ENCODE assay signal across 9 mouse cellular contexts in the genomic region with DNA sequence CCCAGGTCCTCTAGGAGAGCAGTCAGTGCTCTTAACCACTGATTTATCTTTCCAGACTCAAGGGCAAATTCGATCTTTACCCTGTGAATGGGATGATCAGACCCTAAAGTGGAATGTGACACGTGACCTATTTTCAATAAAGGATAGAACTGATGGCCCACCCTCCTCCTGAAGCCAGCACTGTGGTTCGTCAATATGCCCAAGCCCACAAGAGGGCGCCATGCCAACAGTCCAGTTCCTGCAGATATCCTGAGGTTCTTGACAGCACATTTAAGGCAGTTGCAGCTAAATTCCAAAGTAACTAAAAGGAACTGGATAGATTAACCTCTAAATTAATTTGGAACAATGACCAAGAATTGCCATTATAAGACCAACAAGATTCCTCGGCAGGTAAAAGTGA. TPM values are rescaled to one million over a fixed set of nuclear protein-coding genes. Genes with fewer than 3 reads are reported as not detected.
A peak's percentile ranks its signal among the peaks of the same experiment; 100 is the strongest.
DNase-seq lines count a peak whose midpoint lies in the region; ATAC-seq lines count a peak whose summit lies in the region.
"Had no signal": no experiment of that assay in that cellular context is flagged by ENCODE, and none has a peak within 500 bp of the region (broad histone marks: within the 10 kb centered on the region; RNA-seq: fewer than 3 reads in every experiment).

No protein-coding gene starts in this region.

- H3K4me2 ChIP-seq in forebrain, embryonic 14.5 days (ENCODE audit: low read length): no peak overlapping the region
- H3K4me2 ChIP-seq in forebrain, embryonic 15.5 days (replicated peaks): no peak overlapping the region
- H3K4me2 ChIP-seq in midbrain, embryonic 11.5 days: no peak overlapping the region
- no peak overlapping the region for H3K4me2 ChIP-seq in midbrain, embryonic 15.5 days

- no peaks in the 10 kb centered on the region for H3K36me3 ChIP-seq in forebrain, embryonic 14.5 days (ENCODE audit: control insufficient read depth, insufficient read depth, low read length)
- no peaks in the 10 kb centered on the region for H3K36me3 ChIP-seq in forebrain, embryonic 15.5 days
- H3K36me3 ChIP-seq in midbrain, embryonic 11.5 days (ENCODE audit: control insufficient read depth, insufficient read depth, low read length): no peaks in the 10 kb centered on the region
- H3K36me3 ChIP-seq in midbrain, embryonic 15.5 days (replicated peaks): no peaks in the 10 kb centered on the region

- no peak for ATAC-seq in forebrain, embryonic 14.5 days
- no peak for ATAC-seq in forebrain, embryonic 15.5 days (replicated peaks)
- ATAC-seq in midbrain, embryonic 11.5 days (ENCODE audit: low FRiP score): no peak
- ATAC-seq in midbrain, embryonic 15.5 days (replicated peaks): no peak

- no peak overlapping the region for H3K9ac ChIP-seq in forebrain, embryonic 14.5 days (ENCODE audit: low read length)
- no peak overlapping the region for H3K9ac ChIP-seq in forebrain, embryonic 15.5 days (replicated peaks)
- H3K9ac ChIP-seq in midbrain, embryonic 11.5 days (ENCODE audit: low read length): no peak overlapping the region
- no peak overlapping the region for H3K9ac ChIP-seq in midbrain, embryonic 15.5 days

- intact Hi-C loops in gastrocnemius, postnatal 36 days (cut with DNase I): no loop called here

- no peak overlapping the region for H3K4me3 ChIP-seq in forebrain, embryonic 14.5 days (ENCODE audit: low read depth, low read length)
- H3K4me3 ChIP-seq in forebrain, embryonic 15.5 days: no peak overlapping the region
- H3K4me3 ChIP-seq in midbrain, embryonic 11.5 days (ENCODE audit: low read depth, low read length): no peak overlapping the region
- H3K4me3 ChIP-seq in midbrain, embryonic 15.5 days: no peak overlapping the region

- no peak overlapping the region for H3K27ac ChIP-seq in forebrain, embryonic 14.5 days (ENCODE audit: low read depth, low read length)
- no peak overlapping the region for H3K27ac ChIP-seq in forebrain, embryonic 15.5 days (replicated peaks)
- no peak overlapping the region for H3K27ac ChIP-seq in midbrain, embryonic 11.5 days (ENCODE audit: low read depth, low read length)
- no peak overlapping the region for H3K27ac ChIP-seq in midbrain, embryonic 15.5 days

- peaks cover 22% of the 10 kb centered on the region for H3K27me3 ChIP-seq in forebrain, embryonic 14.5 days (replicated peaks; ENCODE audit: control insufficient read depth, insufficient read depth, low read length)
- peaks cover 19% of the 10 kb centered on the region; the same call in 1 of the 2 replicates for H3K27me3 ChIP-seq in forebrain, embryonic 15.5 days
- H3K27me3 ChIP-seq in midbrain, embryonic 11.5 days (ENCODE audit: control insufficient read depth, insufficient read depth, low read length): peaks cover 29% of the 10 kb centered on the region
- peaks cover 36% of the 10 kb centered on the region for H3K27me3 ChIP-seq in midbrain, embryonic 15.5 days (replicated peaks)

- peaks cover 9% of the 10 kb centered on the region for H3K4me1 ChIP-seq in forebrain, embryonic 14.5 days (ENCODE audit: control insufficient read depth, insufficient read depth, low read length)
- peaks cover 20% of the 10 kb centered on the region for H3K4me1 ChIP-seq in forebrain, embryonic 15.5 days
- peaks cover 10% of the 10 kb centered on the region for H3K4me1 ChIP-seq in midbrain, embryonic 11.5 days (ENCODE audit: control insufficient read depth, insufficient read depth, low read length)
- peaks cover 19% of the 10 kb centered on the region for H3K4me1 ChIP-seq in midbrain, embryonic 15.5 days

- H3K9me3 ChIP-seq in forebrain, embryonic 14.5 days (replicated peaks; ENCODE audit: control insufficient read depth, low read length): no peaks in the 10 kb centered on the region
- no peaks in the 10 kb centered on the region for H3K9me3 ChIP-seq in forebrain, embryonic 15.5 days
- no peaks in the 10 kb centered on the region for H3K9me3 ChIP-seq in midbrain, embryonic 11.5 days (ENCODE audit: control insufficient read depth, low read length)
- no peaks in the 10 kb centered on the region for H3K9me3 ChIP-seq in midbrain, embryonic 15.5 days

- DNase-seq in forebrain, embryonic 14.5 days (ENCODE audit: low spot score): peak; percentile 49
- peak; percentile 96 for DNase-seq in midbrain, embryonic 11.5 days (ENCODE audit: low spot score, missing footprints)
- peak; percentile 74 for DNase-seq in ZHBTc4 (ENCODE audit: low read depth, low spot score)
- peak; percentile 51 to 52 for DNase-seq in gastrocnemius, postnatal 36 days
- peak; percentile 72 to 85 for DNase-seq in lung, postnatal 4 days
- no peak for DNase-seq in yolk sac, embryonic 10.5 days (ENCODE audit: low spot score)

- WGBS in forebrain, embryonic 14.5 days: 21% methylated on average over 5 of the region's 5 CpGs
- WGBS in forebrain, embryonic 15.5 days: 26% methylated on average over 5 of the region's 5 CpGs
- WGBS in midbrain, embryonic 11.5 days: 25% methylated on average over 5 of the region's 5 CpGs
- WGBS in midbrain, embryonic 15.5 days: 28% methylated on average over 5 of the region's 5 CpGs

RNA-seq across cellular contexts. Expression of a gene that starts 3.5 kb away (rescaled TPM):
- 4.6 and 7.7 TPM in 2 replicates for polyA plus RNA-seq in forebrain, embryonic 14.5 days (2014; fragmentation: Nextera tagmentation; extraction: Ambion mirVana)
- polyA plus RNA-seq in forebrain, embryonic 15.5 days (2015; fragmentation: Nextera tagmentation; extraction: Ambion mirVana): 6.4 TPM in 2 replicates
- polyA plus RNA-seq in midbrain, embryonic 11.5 days (2014; fragmentation: Nextera tagmentation; extraction: Ambion mirVana): 11.5 and 12.4 TPM in 2 replicates
- 9.4 and 9.5 TPM in 2 replicates for polyA plus RNA-seq in midbrain, embryonic 15.5 days (2015; fragmentation: Nextera tagmentation; extraction: Ambion mirVana)
- under 1 TPM; 0.54 TPM for total RNA-seq in gastrocnemius, postnatal 36 days (2021)
- total RNA-seq: neutrophil, adult 5-6 weeks had no signal

RNA-seq across cellular contexts. Expression of a gene that starts 6.6 kb away (rescaled TPM):
- polyA plus RNA-seq in forebrain, embryonic 14.5 days (2014; fragmentation: Nextera tagmentation; extraction: Ambion mirVana): 184 and 194 TPM in 2 replicates
- polyA plus RNA-seq in forebrain, embryonic 15.5 days (2015; fragmentation: Nextera tagmentation; extraction: Ambion mirVana): 164 and 171 TPM in 2 replicates
- 140 and 144 TPM in 2 replicates for polyA plus RNA-seq in midbrain, embryonic 11.5 days (2014; fragmentation: Nextera tagmentation; extraction: Ambion mirVana)
- polyA plus RNA-seq in midbrain, embryonic 15.5 days (2015; fragmentation: Nextera tagmentation; extraction: Ambion mirVana): 206 and 225 TPM in 2 replicates
- 10 to 100 TPM; 82.7 to 82.8 TPM for total RNA-seq in gastrocnemius, postnatal 36 days (2021)

RNA-seq across cellular contexts. Expression of a gene that starts 24.9 kb away (rescaled TPM):
- polyA plus RNA-seq in forebrain, embryonic 14.5 days (2014; fragmentation: Nextera tagmentation; extraction: Ambion mirVana): 64.2 and 69.7 TPM in 2 replicates
- 58.3 and 62.1 TPM in 2 replicates for polyA plus RNA-seq in forebrain, embryonic 15.5 days (2015; fragmentation: Nextera tagmentation; extraction: Ambion mirVana)
- 42.2 and 46.3 TPM in 2 replicates for polyA plus RNA-seq in midbrain, embryonic 11.5 days (2014; fragmentation: Nextera tagmentation; extraction: Ambion mirVana)
- 46.6 and 53.9 TPM in 2 replicates for polyA plus RNA-seq in midbrain, embryonic 15.5 days (2015; fragmentation: Nextera tagmentation; extraction: Ambion mirVana)
- total RNA-seq in gastrocnemius, postnatal 36 days (2021): 1 to 10 TPM; 7.0 to 8.7 TPM

RNA-seq across cellular contexts. Expression of a gene that starts 27.0 kb away (rescaled TPM):
- polyA plus RNA-seq in forebrain, embryonic 14.5 days (2014; fragmentation: Nextera tagmentation; extraction: Ambion mirVana): 4.6 and 5.4 TPM in 2 replicates
- polyA plus RNA-seq in forebrain, embryonic 15.5 days (2015; fragmentation: Nextera tagmentation; extraction: Ambion mirVana): 5.6 and 5.9 TPM in 2 replicates
- polyA plus RNA-seq in midbrain, embryonic 11.5 days (2014; fragmentation: Nextera tagmentation; extraction: Ambion mirVana): 0.15 and 0.51 TPM in 2 replicates
- polyA plus RNA-seq in midbrain, embryonic 15.5 days (2015; fragmentation: Nextera tagmentation; extraction: Ambion mirVana): 1.2 and 1.5 TPM in 2 replicates
- not detected for total RNA-seq in gastrocnemius, postnatal 36 days (2021)
- total RNA-seq: neutrophil, adult 5-6 weeks had no signal
